Mouse (Mus musculus): Measurements from ENCODE around the gene Klb. TPM values are rescaled to one million over a fixed set of nuclear protein-coding genes. Genes with fewer than 3 reads are reported as not detected.

Klb gene
- polyA plus RNA-seq, 1 experiment = not detected

DNA sequence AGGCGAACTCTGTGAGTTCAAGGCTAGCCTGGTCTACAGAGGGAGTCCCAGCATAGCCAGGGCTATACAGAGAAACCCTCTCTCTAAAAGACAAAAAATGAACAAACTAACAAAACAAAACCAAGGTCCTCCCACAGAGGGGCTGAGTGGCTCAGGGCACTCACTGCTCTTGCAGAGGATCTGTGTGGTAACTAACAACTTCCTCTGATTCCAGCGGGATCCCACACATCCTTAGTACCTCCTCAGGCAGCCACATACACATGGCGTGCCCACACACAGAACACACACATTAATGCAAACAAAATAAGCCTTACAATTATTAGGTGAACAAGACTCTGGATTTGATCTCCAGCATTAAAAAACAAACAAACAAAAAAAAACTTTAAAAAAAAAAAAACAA, 9.7 kb downstream of the Klb start:
- Histone ChIP-seq H3K4me3 (replicated peaks) (no peak overlapping the region), H3K4me1 (peaks cover 4% of the 10 kb centered on the region; the same call in 1 of the 2 replicates), H3K27me3 (replicated peaks) (peaks cover 2% of the 10 kb centered on the region), H3K9me3 (peaks cover 5% of the 10 kb centered on the region), H3K36me3 (replicated peaks; ENCODE audit: low read length) (no peaks in the 10 kb centered on the region)
- TF ChIP-seq FLI1 (IDR thresholded peaks at IDR 0.05; ENCODE audit: low read length) = no peak

DNA sequence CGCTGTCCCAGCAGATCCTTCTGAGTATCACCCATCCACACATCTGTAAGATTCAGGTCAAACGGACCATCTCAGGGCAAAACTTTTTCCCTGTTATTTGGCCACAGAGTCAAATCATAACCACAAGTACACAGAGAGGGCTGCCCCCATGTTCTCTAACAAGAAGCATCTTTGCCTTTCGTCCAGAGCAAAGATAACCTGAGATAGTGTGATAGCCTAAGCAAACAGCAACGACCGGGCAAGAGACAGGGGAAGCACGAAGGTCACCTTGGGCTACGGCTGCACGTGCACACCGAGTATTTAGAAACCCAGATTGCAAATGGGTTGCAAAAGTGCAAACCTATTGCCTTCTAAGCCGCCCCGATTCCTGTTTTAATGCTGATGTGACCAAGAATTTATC, 19.7 kb downstream of the Klb start:
- Histone ChIP-seq H3K4me1 (no peaks in the 10 kb centered on the region), H3K4me3 (replicated peaks) (no peak overlapping the region), H3K27me3 (replicated peaks) (peaks cover 46% of the 10 kb centered on the region), H3K36me3 (replicated peaks; ENCODE audit: low read length) (no peaks in the 10 kb centered on the region), H3K9me3 (no peaks in the 10 kb centered on the region)
- TF ChIP-seq FLI1 (IDR thresholded peaks at IDR 0.05; ENCODE audit: low read length) (no peak), GATA1 (IDR thresholded peaks at IDR 0.05; ENCODE audit: borderline replicate concordance, low read length) (no peak)

DNA sequence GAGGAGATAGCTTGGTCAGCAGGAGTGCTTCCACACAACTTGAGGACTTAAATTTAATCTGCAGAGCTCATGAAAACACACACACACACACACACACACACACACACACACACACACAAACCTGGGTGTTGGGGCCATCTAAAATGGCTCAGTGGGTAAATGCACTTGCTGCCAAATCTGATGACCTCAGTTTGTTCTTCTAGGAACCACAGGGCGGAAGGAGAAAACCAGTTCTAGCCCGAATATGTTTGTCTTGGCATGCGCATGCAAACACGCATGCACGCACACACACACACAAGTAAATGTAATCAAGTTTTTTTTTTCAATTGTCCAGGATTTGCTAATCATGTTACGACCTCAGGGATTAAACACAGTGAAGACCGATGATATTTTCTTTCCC, 23.4 kb downstream of the Klb start:
- TF ChIP-seq GATA1 (IDR thresholded peaks at IDR 0.05; ENCODE audit: borderline replicate concordance, low read length) (no peak), FLI1 (IDR thresholded peaks at IDR 0.05; ENCODE audit: low read length) (no peak)
- H3K9me3 ChIP-seq = no peaks in the 10 kb centered on the region
- H3K27me3 ChIP-seq (replicated peaks) = peaks cover 33% of the 10 kb centered on the region

DNA sequence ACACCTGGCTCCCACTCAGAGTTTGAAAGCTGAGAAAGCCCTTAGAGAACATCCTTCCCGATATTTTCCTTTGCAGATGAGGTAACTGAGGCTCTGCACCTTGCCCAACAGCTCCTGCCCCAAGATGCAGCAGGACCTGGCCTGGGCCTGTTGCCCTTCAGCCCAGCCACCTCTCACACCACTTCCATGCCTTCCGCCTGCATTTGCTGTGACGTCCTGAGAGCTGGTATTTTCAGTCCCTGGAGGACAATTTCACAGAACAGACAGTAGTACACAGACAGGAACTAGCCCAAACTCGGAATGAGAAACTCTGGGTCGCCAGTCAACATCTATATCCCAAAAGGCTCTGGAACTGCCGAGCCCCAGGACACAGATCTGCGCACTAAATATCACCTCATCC, 26.6 kb downstream of the Klb start:
- Histone ChIP-seq H3K27me3 (replicated peaks) (peaks cover 26% of the 10 kb centered on the region), H3K4me3 (replicated peaks) (no peak overlapping the region), H3K4me1 (peaks cover 10% of the 10 kb centered on the region; the same call in 1 of the 2 replicates), H3K9me3 (no peaks in the 10 kb centered on the region), H3K36me3 (replicated peaks; ENCODE audit: low read length) (no peaks in the 10 kb centered on the region)
- TF ChIP-seq GATA1 (IDR thresholded peaks at IDR 0.05; ENCODE audit: borderline replicate concordance, low read length) = no peak
- no peak for TF ChIP-seq FLI1 (IDR thresholded peaks at IDR 0.05; ENCODE audit: low read length)

More for the DNA sequence above, 23.4 kb downstream of the Klb start:
- H3K4me3 ChIP-seq (replicated peaks) = no peak overlapping the region
- H3K36me3 ChIP-seq (replicated peaks; ENCODE audit: low read length) = no peaks in the 10 kb centered on the region
- no peaks in the 10 kb centered on the region for H3K4me1 ChIP-seq

DNA sequence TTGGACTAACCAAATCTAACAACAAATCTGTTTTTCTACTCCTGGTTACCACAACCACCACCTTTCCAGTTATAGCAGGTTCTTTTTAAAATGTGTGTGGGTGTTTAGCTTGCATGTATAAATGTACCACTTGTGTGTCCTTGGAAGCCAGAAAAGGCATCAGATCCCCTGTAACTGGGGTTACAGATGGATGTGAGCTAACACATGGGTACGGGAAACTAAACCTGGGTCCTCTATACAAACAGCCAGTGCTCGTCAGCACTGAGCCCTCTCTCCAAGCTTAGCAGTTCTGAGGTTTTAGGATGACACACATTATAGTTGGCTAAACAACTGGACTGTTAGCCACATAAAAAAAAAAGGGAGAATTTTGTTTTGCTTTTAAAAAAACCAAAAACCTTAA, 37.6 kb downstream of the Klb start:
- Histone ChIP-seq H3K4me3 (replicated peaks) (no peak overlapping the region), H3K27me3 (replicated peaks) (no peaks in the 10 kb centered on the region), H3K36me3 (replicated peaks; ENCODE audit: low read length) (peaks cover 48% of the 10 kb centered on the region), H3K9me3 (no peaks in the 10 kb centered on the region), H3K4me1 (peaks cover 32% of the 10 kb centered on the region)
- no peak for TF ChIP-seq GATA1 (IDR thresholded peaks at IDR 0.05; ENCODE audit: borderline replicate concordance, low read length)
- TF ChIP-seq FLI1 (IDR thresholded peaks at IDR 0.05; ENCODE audit: low read length) = no peak

DNA sequence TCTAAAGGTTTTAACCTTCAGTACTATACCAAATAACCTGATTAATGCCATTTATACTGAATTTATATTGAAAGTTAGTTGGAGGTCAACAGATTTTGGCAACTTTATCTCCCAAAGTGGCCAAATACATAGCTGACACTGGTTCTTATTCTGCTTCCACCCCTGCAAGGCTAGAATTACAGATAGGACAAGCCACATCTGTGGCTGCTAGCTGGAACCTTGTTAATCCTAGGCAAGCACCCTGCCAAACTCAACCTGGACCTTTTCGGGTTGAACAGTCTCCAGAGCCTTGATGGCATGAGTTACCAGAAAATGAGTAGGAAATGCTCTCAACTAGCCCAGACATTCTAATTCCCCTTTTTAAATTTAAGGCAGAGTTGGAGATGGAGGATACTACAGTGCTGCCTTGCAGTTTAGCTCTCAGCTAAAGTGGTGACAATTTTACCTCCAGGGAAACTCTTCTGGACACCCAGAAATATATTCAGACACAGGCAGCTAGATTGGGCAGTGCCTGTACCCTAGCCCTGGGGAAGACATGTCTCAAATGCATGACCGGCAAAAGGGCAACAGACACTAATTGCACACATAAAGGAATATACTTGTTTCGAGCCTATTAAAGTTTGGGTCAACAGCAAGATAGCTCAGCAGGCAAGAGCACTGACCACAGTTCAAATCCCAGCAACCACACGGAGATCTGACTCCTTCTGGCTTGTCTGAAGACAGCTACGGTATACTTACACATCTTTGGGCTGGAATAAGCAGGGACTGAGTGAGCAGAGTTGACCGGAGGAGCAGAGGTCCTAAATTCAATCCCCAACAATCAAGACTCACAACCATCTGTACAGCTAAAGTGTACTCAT, 39.1 kb downstream of the Klb start:
- Histone ChIP-seq H3K9me3 (no peaks in the 10 kb centered on the region), H3K27me3 (replicated peaks) (no peaks in the 10 kb centered on the region), H3K36me3 (replicated peaks; ENCODE audit: low read length) (peaks cover 48% of the 10 kb centered on the region), H3K4me3 (replicated peaks) (no peak overlapping the region), H3K4me1 (peaks cover 32% of the 10 kb centered on the region)
- TF ChIP-seq FLI1 (IDR thresholded peaks at IDR 0.05; ENCODE audit: low read length) (no peak), GATA1 (IDR thresholded peaks at IDR 0.05; ENCODE audit: borderline replicate concordance, low read length) (no peak)

DNA sequence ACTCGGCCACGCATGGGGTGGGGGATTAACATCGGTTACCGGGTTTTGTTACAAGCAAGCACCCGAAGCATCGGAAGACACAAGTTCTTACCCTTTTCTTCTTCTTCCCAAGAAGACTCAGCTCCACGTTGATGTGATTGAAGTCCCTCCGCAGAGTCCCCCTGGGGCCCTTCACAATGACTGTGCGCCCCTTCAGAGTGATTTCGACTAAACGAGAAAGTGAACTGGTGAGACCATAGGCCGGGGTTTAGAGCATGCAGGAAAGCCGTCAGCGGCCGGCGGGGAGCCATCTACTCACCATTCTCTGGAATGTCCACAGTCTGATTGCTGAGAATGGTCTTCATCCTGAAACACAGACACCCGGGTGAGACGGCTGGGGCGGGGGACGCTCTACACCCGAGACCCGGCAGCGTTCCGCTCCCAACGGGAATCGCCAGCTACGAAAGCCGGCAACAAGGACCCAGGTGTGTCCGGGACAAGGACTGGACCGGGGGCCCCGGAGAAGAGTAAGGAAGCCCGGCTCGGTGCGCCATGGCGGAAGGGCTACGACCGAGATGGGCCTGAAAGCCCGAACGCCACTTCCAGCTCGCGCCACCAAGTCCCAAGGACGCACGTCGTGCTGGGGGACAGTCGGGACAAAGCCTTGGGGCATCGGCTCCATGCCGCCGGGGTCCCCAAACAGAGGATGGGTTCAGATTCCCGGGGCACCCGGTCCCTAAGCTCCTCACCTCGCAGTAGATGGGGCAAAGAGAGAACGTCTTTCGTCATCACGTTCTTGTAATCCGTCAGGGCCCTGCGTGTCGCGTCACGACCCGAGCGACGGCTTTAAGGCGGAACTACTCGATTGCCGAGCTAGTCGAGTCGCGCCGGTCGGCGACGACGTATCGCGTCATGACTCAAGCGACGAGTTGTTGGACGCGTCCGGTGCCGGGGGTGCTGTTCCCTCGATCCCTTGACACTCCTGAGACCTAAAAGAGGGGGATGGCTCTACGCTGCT, 42.8 kb downstream of the Klb start, which contains the start of the genes Rpl9 and Lias:
TSS of gene Rpl9 (minus strand) at position 797 of the 997 bp plus-strand sequence.
TSS of gene Lias (plus strand) at position 850 of the 997 bp plus-strand sequence.
- TF ChIP-seq FLI1 (IDR thresholded peaks at IDR 0.05; ENCODE audit: low read length) (0 out of 2 replicates have a peak, but pooled peaks have one; percentile 10), GATA1 (IDR thresholded peaks at IDR 0.05; ENCODE audit: borderline replicate concordance, low read length) (no peak)
- H3K4me1 ChIP-seq = peaks cover 39% of the 10 kb centered on the region
- peaks cover 59% of the 10 kb centered on the region for H3K36me3 ChIP-seq (replicated peaks; ENCODE audit: low read length)
- H3K27me3 ChIP-seq (replicated peaks) = no peaks in the 10 kb centered on the region
- no peaks in the 10 kb centered on the region for H3K9me3 ChIP-seq
- peak within 1 kb of the TSS; percentile 96 for H3K4me3 ChIP-seq (replicated peaks)

DNA sequence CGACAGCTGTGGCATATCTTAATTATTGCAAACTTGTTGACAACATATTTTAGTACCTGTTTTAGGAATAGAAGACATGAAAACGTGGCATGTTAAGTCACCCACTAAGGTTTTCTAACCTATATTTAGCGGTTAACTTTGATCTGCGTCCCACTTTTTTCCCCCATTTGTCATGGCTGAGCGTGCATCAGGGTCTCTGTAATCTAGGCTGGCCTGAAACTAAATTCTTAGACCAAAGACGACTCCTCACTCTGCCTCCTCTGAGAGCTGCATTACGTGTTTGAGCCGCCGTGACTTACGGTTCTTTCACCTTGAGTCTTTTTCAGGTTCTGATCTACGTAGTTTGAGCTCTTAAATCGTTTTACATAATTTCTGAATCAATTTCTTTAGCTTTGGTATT, 43.6 kb downstream of the Klb start:
- TF ChIP-seq FLI1 (IDR thresholded peaks at IDR 0.05; ENCODE audit: low read length) (no peak), GATA1 (IDR thresholded peaks at IDR 0.05; ENCODE audit: borderline replicate concordance, low read length) (no peak)
- no peaks in the 10 kb centered on the region for H3K27me3 ChIP-seq (replicated peaks)
- H3K36me3 ChIP-seq (replicated peaks; ENCODE audit: low read length) = peaks cover 66% of the 10 kb centered on the region

DNA sequence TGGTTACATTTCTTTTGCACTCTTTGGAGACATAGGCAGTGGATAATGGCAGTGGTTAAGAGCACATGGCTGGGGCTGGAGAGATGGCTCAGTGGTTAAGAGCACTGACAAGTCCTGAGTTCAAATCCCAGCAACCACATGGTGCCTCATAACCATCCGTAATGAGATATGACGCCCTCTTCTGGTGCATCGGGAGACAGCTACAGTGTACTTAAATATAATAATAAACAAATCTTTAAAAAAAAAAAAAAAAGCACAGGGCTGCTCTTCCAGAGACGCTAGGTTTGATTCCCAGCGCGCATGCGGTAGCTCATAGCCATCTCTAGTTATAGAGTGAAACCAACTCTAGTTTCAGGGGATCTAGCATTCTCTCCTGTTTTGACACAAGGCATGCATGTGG, 46.3 kb downstream of the Klb start:
- H3K4me1 ChIP-seq = peaks cover 17% of the 10 kb centered on the region
- no peaks in the 10 kb centered on the region for H3K27me3 ChIP-seq (replicated peaks)
- no peaks in the 10 kb centered on the region for H3K9me3 ChIP-seq
- H3K36me3 ChIP-seq (replicated peaks; ENCODE audit: low read length) = peaks cover 63% of the 10 kb centered on the region
- H3K4me3 ChIP-seq (replicated peaks) = no peak overlapping the region
- TF ChIP-seq GATA1 (IDR thresholded peaks at IDR 0.05; ENCODE audit: borderline replicate concordance, low read length) (no peak), FLI1 (IDR thresholded peaks at IDR 0.05; ENCODE audit: low read length) (no peak)

More for the DNA sequence above, 43.6 kb downstream of the Klb start:
- peaks cover 39% of the 10 kb centered on the region for H3K4me1 ChIP-seq
- H3K4me3 ChIP-seq (replicated peaks) = peak overlapping the region; percentile 96
- no peaks in the 10 kb centered on the region for H3K9me3 ChIP-seq
